Mouse (Mus musculus) liver, adult (tissue): ENCODE results near the gene Samd5.

Source experiments
- GATA4 ChIP-seq: IDR thresholded peaks from 2 replicates; pipeline ENCODE4 v1.6.1; 2014; ENCODE audit warnings: mild to moderate bottlenecking, low read length; ENCODE audit not compliant: insufficient replicate concordance

Gene Samd5

GRCm38 (mm10) chr10:9675550-9676417 lies 776 bp upstream of the Samd5 start:
- TF ChIP-seq GATA4 = no peak

- TF ChIP-seq GATA4 = no peak
These were observed 1.7 kb downstream of the Samd5 start for GRCm38 (mm10) chr10:9673276-9673675.

- TF ChIP-seq GATA4 = no peak
These were observed 2.3 kb downstream of the Samd5 start for GRCm38 (mm10) chr10:9672751-9673150.

GRCm38 (mm10) chr10:9670351-9670750 lies 4.7 kb downstream of the Samd5 start:
- no peak for TF ChIP-seq GATA4

- TF ChIP-seq GATA4 = no peak
These were observed 6.2 kb downstream of the Samd5 start for GRCm38 (mm10) chr10:9668791-9669190.

- no peak for TF ChIP-seq GATA4
These were observed 22.1 kb downstream of the Samd5 start for GRCm38 (mm10) chr10:9652946-9653345.

- no peak for TF ChIP-seq GATA4
These were observed 24.8 kb downstream of the Samd5 start for GRCm38 (mm10) chr10:9650050-9650825.

GRCm38 (mm10) chr10:9648464-9648863 lies 26.5 kb downstream of the Samd5 start:
- TF ChIP-seq GATA4 = no peak; the same call in 1 of the 2 replicates

- TF ChIP-seq GATA4 = no peak
These were observed 27.3 kb downstream of the Samd5 start for GRCm38 (mm10) chr10:9647741-9648140.

- no peak for TF ChIP-seq GATA4
These were observed 28.6 kb downstream of the Samd5 start for GRCm38 (mm10) chr10:9646391-9646790.

- no peak for TF ChIP-seq GATA4
These were observed 31.5 kb downstream of the Samd5 start for GRCm38 (mm10) chr10:9643531-9643930.

- no peak for TF ChIP-seq GATA4
These were observed 32.9 kb downstream of the Samd5 start for GRCm38 (mm10) chr10:9642077-9642476.

GRCm38 (mm10) chr10:9640678-9641077 lies 34.3 kb downstream of the Samd5 start:
- TF ChIP-seq GATA4 = no peak

GRCm38 (mm10) chr10:9640056-9640455 lies 35.0 kb downstream of the Samd5 start:
- TF ChIP-seq GATA4 = no peak

GRCm38 (mm10) chr10:9625356-9625755 lies 49.7 kb downstream of the Samd5 start:
- TF ChIP-seq GATA4 = no peak
